Mouse (Mus musculus): ENCODE results near the gene Sncg.

GRCm38 (mm10) chr14:34375415-34375904 lies 871 bp upstream of the Sncg start, which contains the start of gene Mmrn2:
- TF ChIP-seq CHD2 (IDR thresholded peaks at IDR 0.05; ENCODE audit: low read length) (no peak), HCFC1 (IDR thresholded peaks at IDR 0.05; ENCODE audit: low read depth, low read length) (no peak), NELFE (IDR thresholded peaks at IDR 0.05; ENCODE audit: low read depth, low read length) (no peak), SIN3A (IDR thresholded peaks at IDR 0.05; ENCODE audit: low read length) (no peak), CTCF (conservative IDR thresholded peaks at IDR 0.05 in 1 of 2, IDR thresholded peaks at IDR 0.05 in 1 of 2; ENCODE audit: low read depth in 2 of 2, low read length in 2 of 2) (no peak)
